Mouse (Mus musculus): Measurements from ENCODE around the gene Bmp8a. TPM values are rescaled to one million over a fixed set of nuclear protein-coding genes. Genes with fewer than 3 reads are reported as not detected.
A peak's percentile ranks its signal among the peaks of the same experiment; 100 is the strongest.
"Not testable (repeated sequence)": the region's sequence is repeated elsewhere in the genome, so short reads cannot be mapped to it uniquely, and the experiment has no call there.

Gene Bmp8a
- polyA plus RNA-seq, 1 experiment from 2014 or later = 1.1 TPM

DNA sequence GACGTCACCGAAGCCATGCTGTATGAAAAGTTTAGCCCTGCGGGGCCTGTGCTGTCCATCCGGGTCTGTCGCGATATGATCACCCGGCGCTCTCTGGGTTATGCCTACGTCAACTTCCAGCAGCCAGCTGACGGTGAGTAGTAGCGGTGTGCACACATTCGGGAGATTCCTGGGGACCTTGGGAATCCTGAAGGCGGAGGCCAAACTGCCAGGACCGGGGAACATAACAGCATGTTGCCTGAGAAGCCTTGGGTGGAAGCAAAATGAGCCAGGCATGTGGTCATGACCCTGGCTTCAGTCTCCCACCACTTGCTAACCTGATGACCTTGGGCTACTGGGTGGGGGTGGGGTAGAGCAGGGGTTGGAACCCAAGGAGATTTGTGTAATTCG is 59.4 kb downstream of the Bmp8a start:
- H3K9me3 ChIP-seq (ENCODE audit: control insufficient read depth, low read length); H3K27me3 ChIP-seq (replicated peaks; ENCODE audit: control insufficient read depth, insufficient read depth, low read length); H3K36me3 ChIP-seq (ENCODE audit: control insufficient read depth, insufficient read depth, low read length): not testable (repeated sequence)
- WGBS = under 1% methylated on average over 12 of the region's 15 CpGs
- Histone ChIP-seq H3K4me2 (ENCODE audit: low read depth, low read length) (peak overlapping the region; percentile 73), H3K27ac (ENCODE audit: low read length) (peak overlapping the region; percentile 37), H3K4me1 (ENCODE audit: control insufficient read depth, insufficient read depth, low read length) (peaks cover 24% of the 10 kb centered on the region), H3K9ac (ENCODE audit: low read depth, low read length) (peak overlapping the region; percentile 73), H3K4me3 (ENCODE audit: low read length) (peak overlapping the region; percentile 68)
- peak; percentile 16 for ATAC-seq

DNA sequence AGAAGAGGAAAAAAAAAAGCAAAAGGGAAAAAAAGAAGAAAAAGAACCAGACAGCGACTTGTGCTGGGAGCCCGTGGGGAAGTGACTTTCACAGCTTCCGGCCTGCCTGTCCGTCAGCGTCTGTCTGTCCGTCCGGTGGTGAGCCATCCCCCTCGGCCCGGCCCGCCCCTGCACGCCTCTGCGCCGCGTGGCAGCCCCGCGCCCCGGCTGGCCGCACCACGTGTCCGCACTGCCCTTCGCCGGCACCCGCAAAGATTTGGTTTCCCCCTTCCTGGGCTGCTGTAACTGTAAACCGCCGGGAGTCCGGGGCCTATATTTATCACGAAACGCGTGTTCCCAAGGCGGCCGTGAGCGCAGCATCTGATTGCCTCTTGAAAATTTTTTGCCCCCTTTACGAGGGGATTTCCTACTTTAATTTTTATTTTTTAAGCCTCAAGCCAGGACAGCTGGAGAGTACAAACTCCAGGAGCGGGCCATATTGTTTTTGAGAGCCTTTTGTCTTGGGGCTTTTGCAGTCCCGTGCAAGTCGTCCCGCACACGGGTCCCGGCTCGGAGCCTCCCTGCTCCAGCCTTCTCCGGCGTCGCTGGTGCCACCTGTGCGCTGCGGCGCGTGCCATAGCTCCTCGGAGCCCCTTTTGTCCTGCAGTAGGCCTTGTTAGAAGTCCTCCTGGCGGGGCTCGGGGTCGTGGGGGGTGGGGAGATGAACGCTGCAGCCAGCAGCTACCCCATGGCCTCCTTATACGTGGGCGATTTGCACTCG is 60.0 kb downstream of the Bmp8a start:
- peak overlapping the region; percentile 73 for H3K9ac ChIP-seq (ENCODE audit: low read depth, low read length)
- not testable (repeated sequence) for H3K9me3 ChIP-seq (ENCODE audit: control insufficient read depth, low read length); H3K36me3 ChIP-seq (ENCODE audit: control insufficient read depth, insufficient read depth, low read length); H3K27me3 ChIP-seq (replicated peaks; ENCODE audit: control insufficient read depth, insufficient read depth, low read length)
- peak overlapping the region; percentile 57; the same call in 1 of the 2 replicates for H3K27ac ChIP-seq (ENCODE audit: low read length)
- H3K4me2 ChIP-seq (ENCODE audit: low read depth, low read length) = peak overlapping the region; percentile 73
- H3K4me1 ChIP-seq (ENCODE audit: control insufficient read depth, insufficient read depth, low read length) = peaks cover 24% of the 10 kb centered on the region
- under 1% methylated on average over 43 of the region's 55 CpGs for WGBS
- peak; percentile 76 for ATAC-seq
- peak overlapping the region; percentile 68 for H3K4me3 ChIP-seq (ENCODE audit: low read length)

DNA sequence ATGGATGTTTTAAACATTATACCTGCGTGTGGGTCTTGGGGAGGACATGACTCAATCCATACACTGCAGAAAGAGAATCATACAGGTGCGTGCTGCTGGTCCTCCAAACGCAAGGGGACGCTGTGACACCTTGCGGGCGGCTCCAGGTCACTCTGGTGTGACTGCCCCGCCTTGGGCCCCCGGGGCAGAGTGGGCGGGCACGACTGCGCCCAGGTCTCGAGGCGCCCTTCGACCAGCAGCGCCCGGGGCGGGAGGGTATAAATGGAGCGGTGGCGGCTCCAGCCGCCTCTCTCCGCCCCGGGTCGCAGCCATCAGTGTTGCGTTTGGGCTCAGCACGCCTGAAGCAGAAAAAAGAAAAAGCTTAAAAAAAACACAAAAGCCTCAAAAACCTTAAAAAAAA is 60.6 kb downstream of the Bmp8a start:
- WGBS = under 1% methylated on average over 25 of the region's 25 CpGs
- Histone ChIP-seq H3K9ac (ENCODE audit: low read depth, low read length) (peak overlapping the region; percentile 73), H3K4me2 (ENCODE audit: low read depth, low read length) (peak overlapping the region; percentile 73; the same call in 1 of the 2 replicates), H3K36me3 (ENCODE audit: control insufficient read depth, insufficient read depth, low read length) (0 out of 2 replicates have a peak, but pooled peaks cover 5% of the 10 kb centered on the region), H3K4me3 (ENCODE audit: low read length) (peak overlapping the region; percentile 68), H3K4me1 (ENCODE audit: control insufficient read depth, insufficient read depth, low read length) (peaks cover 24% of the 10 kb centered on the region), H3K27ac (ENCODE audit: low read length) (peak overlapping the region; percentile 57; the same call in 1 of the 2 replicates), H3K27me3 (replicated peaks; ENCODE audit: control insufficient read depth, insufficient read depth, low read length) (no peaks in the 10 kb centered on the region), H3K9me3 (ENCODE audit: control insufficient read depth, low read length) (no peaks in the 10 kb centered on the region)
- ATAC-seq = peak; percentile 97

DNA sequence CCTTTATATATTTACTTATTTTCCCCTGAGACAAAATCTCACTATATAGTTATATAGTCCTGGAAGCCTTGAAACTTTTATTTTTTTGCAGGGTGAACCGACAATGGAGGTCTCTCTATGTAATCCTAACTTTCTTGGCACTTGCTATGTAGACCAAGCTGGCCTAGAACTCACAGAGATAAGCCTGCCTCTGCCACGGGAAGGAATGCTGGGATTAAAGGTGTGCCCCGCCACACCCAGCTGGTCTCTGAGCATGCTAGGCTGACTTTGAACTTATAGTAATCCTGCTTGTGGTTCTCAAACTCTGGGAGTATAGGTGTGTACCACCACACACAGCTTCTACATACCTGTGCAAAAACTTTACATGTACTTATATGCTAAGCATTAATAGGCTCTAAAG is 62.9 kb downstream of the Bmp8a start:
- 72% methylated on average over 3 of the region's 3 CpGs for WGBS
- Histone ChIP-seq H3K9me3 (ENCODE audit: control insufficient read depth, low read length) (no peaks in the 10 kb centered on the region), H3K27ac (ENCODE audit: low read length) (no peak overlapping the region), H3K9ac (ENCODE audit: low read depth, low read length) (no peak overlapping the region), H3K27me3 (replicated peaks; ENCODE audit: control insufficient read depth, insufficient read depth, low read length) (no peaks in the 10 kb centered on the region), H3K36me3 (ENCODE audit: control insufficient read depth, insufficient read depth, low read length) (no peaks in the 10 kb centered on the region), H3K4me3 (ENCODE audit: low read length) (no peak overlapping the region), H3K4me1 (ENCODE audit: control insufficient read depth, insufficient read depth, low read length) (peaks cover 14% of the 10 kb centered on the region), H3K4me2 (ENCODE audit: low read depth, low read length) (no peak overlapping the region)
- ATAC-seq = no peak

- Histone ChIP-seq H3K4me1 (ENCODE audit: control insufficient read depth, insufficient read depth, low read length) (no peaks in the 10 kb centered on the region), H3K9me3 (ENCODE audit: control insufficient read depth, low read length) (no peaks in the 10 kb centered on the region), H3K4me3 (ENCODE audit: low read length) (no peak overlapping the region), H3K36me3 (ENCODE audit: control insufficient read depth, insufficient read depth, low read length) (no peaks in the 10 kb centered on the region), H3K27me3 (replicated peaks; ENCODE audit: control insufficient read depth, insufficient read depth, low read length) (no peaks in the 10 kb centered on the region), H3K27ac (ENCODE audit: low read length) (no peak overlapping the region), H3K4me2 (ENCODE audit: low read depth, low read length) (no peak overlapping the region), H3K9ac (ENCODE audit: low read depth, low read length) (no peak overlapping the region)
- 90% methylated on average over 3 of the region's 3 CpGs for WGBS
- no peak for ATAC-seq
These were observed 72.0 kb downstream of the Bmp8a start for GRCm38 (mm10) chr4:123271063-123271462.

Other genes starting within 250 kb of the Bmp8a start
- gene Bmp8b, start 238.1 kb downstream of the Bmp8a start, polyA plus RNA-seq (2015; fragmentation: Nextera tagmentation; extraction: Ambion mirVana) = 0.29 and 0.47 TPM in 2 replicates
- 0.13 TPM in 1 of 2 replicates, not detected in the other for gene Oxct2b, start 227.0 kb downstream of the Bmp8a start, polyA plus RNA-seq (2015; fragmentation: Nextera tagmentation; extraction: Ambion mirVana)
- gene Ppie, start 203.3 kb downstream of the Bmp8a start, polyA plus RNA-seq (2015; fragmentation: Nextera tagmentation; extraction: Ambion mirVana) = 76.1 and 84.1 TPM in 2 replicates
- 3.4 TPM in 2 replicates for gene Hpcal4, start 160.0 kb downstream of the Bmp8a start, polyA plus RNA-seq (2015; fragmentation: Nextera tagmentation; extraction: Ambion mirVana)
- gene Nt5c1a, start 141.7 kb downstream of the Bmp8a start, polyA plus RNA-seq (2015; fragmentation: Nextera tagmentation; extraction: Ambion mirVana) = not detected in 2 replicates
- gene Heyl, start 109.7 kb downstream of the Bmp8a start, polyA plus RNA-seq (2015; fragmentation: Nextera tagmentation; extraction: Ambion mirVana) = 10.7 and 12.0 TPM in 2 replicates
- gene Pabpc4, start 80.9 kb downstream of the Bmp8a start, polyA plus RNA-seq (2015; fragmentation: Nextera tagmentation; extraction: Ambion mirVana) = 31.6 and 36.7 TPM in 2 replicates
- gene Oxct2a, start 19.6 kb downstream of the Bmp8a start, polyA plus RNA-seq (2015; fragmentation: Nextera tagmentation; extraction: Ambion mirVana) = not detected in 2 replicates